Mouse (Mus musculus) forebrain, embryonic 15.5 days (tissue): ENCODE measurements around the gene Slit1. TPM values are rescaled to one million over a fixed set of nuclear protein-coding genes. Genes with fewer than 3 reads are reported as not detected.
A peak's percentile ranks its signal among the peaks of the same experiment; 100 is the strongest.

ENCODE experiments used
- ATAC-seq: fragments of 200-750 bp; cut with Nextera tagmentation; replicated peaks from 2 replicates; pipeline ENCODE4 v1.8.0; 2017; ENCODE audit warnings: mild to moderate bottlenecking, moderate TSS enrichment, moderate library complexity
- H3K27ac ChIP-seq: fragments of 300-500 bp; sonication (generic); replicated peaks from 2 replicates; pipeline ENCODE4 v1.5.1; 2015; ENCODE audit warnings: mild to moderate bottlenecking, inconsistent platforms
- H3K27me3 ChIP-seq: fragments of 300-500 bp; sonication (generic); 2 replicates; pipeline ENCODE4 v1.6.1; 2015; ENCODE audit warnings: inconsistent platforms
- H3K36me3 ChIP-seq: fragments of 300-500 bp; sonication (generic); 2 replicates; pipeline ENCODE4 v1.6.1; 2015; ENCODE audit warnings: mild to moderate bottlenecking, inconsistent platforms
- H3K4me1 ChIP-seq: fragments of 300-500 bp; sonication (generic); 2 replicates; pipeline ENCODE4 v1.6.1; 2015; ENCODE audit warnings: inconsistent platforms
- H3K4me2 ChIP-seq: fragments of 300-500 bp; sonication (generic); replicated peaks from 2 replicates; pipeline ENCODE4 v1.6.1; 2015; ENCODE audit warnings: mild to moderate bottlenecking, inconsistent platforms
- H3K4me3 ChIP-seq: fragments of 300-500 bp; sonication (generic); 2 replicates; pipeline ENCODE4 v1.5.1; 2015; ENCODE audit warnings: mild to moderate bottlenecking, inconsistent platforms
- H3K9ac ChIP-seq: fragments of 300-500 bp; sonication (generic); replicated peaks from 2 replicates; pipeline ENCODE4 v1.6.1; 2015; ENCODE audit warnings: mild to moderate bottlenecking, inconsistent platforms
- H3K9me3 ChIP-seq: fragments of 300-500 bp; sonication (generic); 2 replicates; pipeline ENCODE4 v1.6.1; 2016; ENCODE audit warnings: inconsistent platforms
- WGBS: fragments of 180-500 bp; shearing (Covaris S2); methylation state at CpG from one replicate; pipeline ENCODE4 v1.1.7; 2015; ENCODE audit warnings: mixed read lengths; 5-methylcytosine and 5-hydroxymethylcytosine counted together
- polyA plus RNA-seq: library from polyadenylated mRNA; unstranded; fragments of >200 nt; fragmentation: Nextera tagmentation; extraction: Ambion mirVana; gene quantifications from 2 replicates; pipeline ENCODE4 v1.2.1, GENCODE M21; 2015

The Slit1 gene
- polyA plus RNA-seq, 1 experiment from 2014 or later, result 21.0 TPM

- no peak overlapping the region for H3K4me3 ChIP-seq
- no peak for ATAC-seq
- H3K9me3 ChIP-seq, result no peaks in the 10 kb centered on the region
- WGBS, result 65% methylated on average over 8 of the region's 8 CpGs
- 0 out of 2 replicates have a peak, but pooled peaks cover 2% of the 10 kb centered on the region for H3K36me3 ChIP-seq
- no peak overlapping the region for H3K9ac ChIP-seq
- H3K27ac ChIP-seq, result peak overlapping the region; percentile 32; the same call in 1 of the 2 replicates
- no peak overlapping the region for H3K4me2 ChIP-seq
- no peaks in the 10 kb centered on the region; the same call in 1 of the 2 replicates for H3K27me3 ChIP-seq
- H3K4me1 ChIP-seq, result peaks cover 44% of the 10 kb centered on the region
These were observed 24.0 kb downstream of the Slit1 start for GRCm38 (mm10) chr19:41719436-41719835.

GRCm38 (mm10) chr19:41716233-41717218, 26.9 kb downstream of the Slit1 start:
- no peak overlapping the region for H3K9ac ChIP-seq
- H3K4me3 ChIP-seq, result no peak overlapping the region
- no peaks in the 10 kb centered on the region for H3K36me3 ChIP-seq
- H3K27me3 ChIP-seq, result no peaks in the 10 kb centered on the region; the same call in 1 of the 2 replicates
- H3K27ac ChIP-seq, result no peak overlapping the region
- H3K4me1 ChIP-seq, result peaks cover 46% of the 10 kb centered on the region
- no peaks in the 10 kb centered on the region for H3K9me3 ChIP-seq
- ATAC-seq, result 0 out of 2 replicates have a peak, but pooled peaks have one; percentile 33
- 30% methylated on average over 19 of the region's 19 CpGs for WGBS
- no peak overlapping the region for H3K4me2 ChIP-seq

GRCm38 (mm10) chr19:41714431-41714917, 29.0 kb downstream of the Slit1 start:
- H3K4me1 ChIP-seq, result peaks cover 53% of the 10 kb centered on the region
- H3K36me3 ChIP-seq, result no peaks in the 10 kb centered on the region
- H3K9me3 ChIP-seq, result no peaks in the 10 kb centered on the region
- no peak overlapping the region for H3K9ac ChIP-seq
- 44% methylated on average over 9 of the region's 9 CpGs for WGBS
- ATAC-seq, result no peak
- H3K4me2 ChIP-seq, result no peak overlapping the region
- no peak overlapping the region for H3K27ac ChIP-seq
- no peaks in the 10 kb centered on the region; the same call in 1 of the 2 replicates for H3K27me3 ChIP-seq
- no peak overlapping the region for H3K4me3 ChIP-seq

- H3K4me1 ChIP-seq, result peaks cover 50% of the 10 kb centered on the region
- H3K27ac ChIP-seq, result no peak overlapping the region
- ATAC-seq, result no peak
- no peaks in the 10 kb centered on the region; the same call in 1 of the 2 replicates for H3K27me3 ChIP-seq
- no peak overlapping the region for H3K4me2 ChIP-seq
- H3K36me3 ChIP-seq, result no peaks in the 10 kb centered on the region
- no peak overlapping the region for H3K4me3 ChIP-seq
- H3K9ac ChIP-seq, result no peak overlapping the region
- H3K9me3 ChIP-seq, result no peaks in the 10 kb centered on the region
- WGBS, result 72% methylated on average over 8 of the region's 8 CpGs
These were observed 30.6 kb downstream of the Slit1 start for GRCm38 (mm10) chr19:41712829-41713228.

GRCm38 (mm10) chr19:41711665-41712064, 31.8 kb downstream of the Slit1 start:
- 87% methylated on average over 9 of the region's 9 CpGs for WGBS
- ATAC-seq, result no peak
- Histone ChIP-seq H3K4me1 (peaks cover 50% of the 10 kb centered on the region), H3K9me3 (no peaks in the 10 kb centered on the region), H3K4me2 (no peak overlapping the region), H3K36me3 (no peaks in the 10 kb centered on the region), H3K27me3 (no peaks in the 10 kb centered on the region), H3K9ac (no peak overlapping the region), H3K4me3 (no peak overlapping the region), H3K27ac (no peak overlapping the region)

GRCm38 (mm10) chr19:41709497-41710165, 33.8 kb downstream of the Slit1 start:
- 43% methylated on average over 12 of the region's 12 CpGs for WGBS
- Histone ChIP-seq H3K4me2 (no peak overlapping the region), H3K27ac (peak overlapping the region; percentile 38), H3K36me3 (no peaks in the 10 kb centered on the region), H3K9ac (no peak overlapping the region), H3K4me1 (peaks cover 46% of the 10 kb centered on the region), H3K4me3 (no peak overlapping the region), H3K27me3 (no peaks in the 10 kb centered on the region), H3K9me3 (no peaks in the 10 kb centered on the region)
- ATAC-seq, result peak; percentile 51

GRCm38 (mm10) chr19:41707850-41708249, 35.6 kb downstream of the Slit1 start:
- no peak overlapping the region for H3K4me3 ChIP-seq
- H3K4me2 ChIP-seq, result no peak overlapping the region
- H3K27me3 ChIP-seq, result no peaks in the 10 kb centered on the region
- H3K27ac ChIP-seq, result peak overlapping the region; percentile 41; the same call in 1 of the 2 replicates
- H3K4me1 ChIP-seq, result peaks cover 41% of the 10 kb centered on the region
- no peak overlapping the region for H3K9ac ChIP-seq
- H3K36me3 ChIP-seq, result no peaks in the 10 kb centered on the region
- ATAC-seq, result no peak
- WGBS, result 52% methylated on average over 12 of the region's 12 CpGs
- no peaks in the 10 kb centered on the region for H3K9me3 ChIP-seq

- Histone ChIP-seq H3K4me2 (no peak overlapping the region), H3K27me3 (no peaks in the 10 kb centered on the region), H3K36me3 (no peaks in the 10 kb centered on the region), H3K4me1 (peaks cover 40% of the 10 kb centered on the region), H3K27ac (no peak overlapping the region), H3K9ac (no peak overlapping the region), H3K4me3 (no peak overlapping the region), H3K9me3 (no peaks in the 10 kb centered on the region)
- ATAC-seq, result no peak
- 71% methylated on average over 17 of the region's 17 CpGs for WGBS
These were observed 37.2 kb downstream of the Slit1 start for GRCm38 (mm10) chr19:41706094-41706828.

GRCm38 (mm10) chr19:41705416-41705815, 38.0 kb downstream of the Slit1 start:
- Histone ChIP-seq H3K27ac (no peak overlapping the region), H3K4me1 (peaks cover 38% of the 10 kb centered on the region), H3K4me3 (no peak overlapping the region), H3K36me3 (no peaks in the 10 kb centered on the region), H3K4me2 (no peak overlapping the region), H3K9me3 (no peaks in the 10 kb centered on the region), H3K9ac (no peak overlapping the region), H3K27me3 (no peaks in the 10 kb centered on the region)
- ATAC-seq, result no peak
- WGBS, result 55% methylated on average over 12 of the region's 12 CpGs

- WGBS, result 63% methylated on average over 6 of the region's 6 CpGs
- H3K9ac ChIP-seq, result no peak overlapping the region
- H3K27ac ChIP-seq, result peak overlapping the region; percentile 51
- no peak overlapping the region for H3K4me3 ChIP-seq
- no peaks in the 10 kb centered on the region for H3K36me3 ChIP-seq
- no peaks in the 10 kb centered on the region for H3K27me3 ChIP-seq
- peaks cover 43% of the 10 kb centered on the region for H3K4me1 ChIP-seq
- ATAC-seq, result no peak
- H3K4me2 ChIP-seq, result no peak overlapping the region
- H3K9me3 ChIP-seq, result no peaks in the 10 kb centered on the region
These were observed 40.8 kb downstream of the Slit1 start for GRCm38 (mm10) chr19:41702638-41703037.

GRCm38 (mm10) chr19:41698857-41699424, 44.5 kb downstream of the Slit1 start:
- no peaks in the 10 kb centered on the region for H3K27me3 ChIP-seq
- ATAC-seq, result no peak
- 21% methylated on average over 5 of the region's 5 CpGs for WGBS
- H3K4me2 ChIP-seq, result no peak overlapping the region
- H3K4me3 ChIP-seq, result no peak overlapping the region
- peaks cover 52% of the 10 kb centered on the region for H3K4me1 ChIP-seq
- H3K27ac ChIP-seq, result no peak overlapping the region
- H3K9ac ChIP-seq, result no peak overlapping the region
- H3K36me3 ChIP-seq, result no peaks in the 10 kb centered on the region
- H3K9me3 ChIP-seq, result no peaks in the 10 kb centered on the region
